Mouse (Mus musculus): ENCODE measurements around the gene Tet3. TPM values are rescaled to one million over a fixed set of nuclear protein-coding genes. Genes with fewer than 3 reads are reported as not detected.

Gene Tet3
- total RNA-seq (2021): 10 to 100 TPM; 63.8 to 74.0 TPM
- long read RNA-seq, experiment 1, partial matches to known transcripts: 0 of 13 reads
- long read RNA-seq, experiment 1, other reads (novel, unspliced or antisense): 13 of 13 reads
- long read RNA-seq, experiment 2, partial matches to known transcripts: 2 of 19 reads
- long read RNA-seq, experiment 2, other reads (novel, unspliced or antisense): 17 of 19 reads

GRCm38 (mm10) chr6:83459034-83459644, at the start of gene Tet3:
Tet3 (minus strand) TSS chr6:83459084.
- no peak for DNase-seq (ENCODE audit: low spot score in 2 of 2)

GRCm38 (mm10) chr6:83507168-83507546, 48.3 kb upstream of the Tet3 start:
- no peak for DNase-seq (ENCODE audit: low spot score in 2 of 2)

- DNase-seq (ENCODE audit: low spot score in 2 of 2): peak; percentile 88 to 96
These were observed 47.6 kb upstream of the Tet3 start, which contains the start of gene Dguok for GRCm38 (mm10) chr6:83506258-83507167. Dguok (minus strand) TSS chr6:83506969.

GRCm38 (mm10) chr6:83505554-83505953, 46.7 kb upstream of the Tet3 start:
- no peak for DNase-seq (ENCODE audit: low spot score in 2 of 2)

GRCm38 (mm10) chr6:83503361-83503760, 44.5 kb upstream of the Tet3 start:
- DNase-seq (ENCODE audit: low spot score in 2 of 2): no peak

- DNase-seq (ENCODE audit: low spot score in 2 of 2): no peak
These were observed 43.8 kb upstream of the Tet3 start for GRCm38 (mm10) chr6:83502656-83503055.

GRCm38 (mm10) chr6:83501524-83502310, 42.8 kb upstream of the Tet3 start:
- DNase-seq (ENCODE audit: low spot score in 2 of 2): no peak

GRCm38 (mm10) chr6:83500462-83500861, 41.6 kb upstream of the Tet3 start:
- no peak for DNase-seq (ENCODE audit: low spot score in 2 of 2)

- no peak for DNase-seq (ENCODE audit: low spot score in 2 of 2)
These were observed 40.2 kb upstream of the Tet3 start for GRCm38 (mm10) chr6:83499078-83499477.

GRCm38 (mm10) chr6:83496753-83497710, 38.1 kb upstream of the Tet3 start:
- no peak for DNase-seq (ENCODE audit: low spot score in 2 of 2)

GRCm38 (mm10) chr6:83496009-83496752, 37.3 kb upstream of the Tet3 start:
- DNase-seq (ENCODE audit: low spot score in 2 of 2): no peak

GRCm38 (mm10) chr6:83490622-83491021, 31.7 kb upstream of the Tet3 start:
- no peak for DNase-seq (ENCODE audit: low spot score in 2 of 2)

- no peak for DNase-seq (ENCODE audit: low spot score in 2 of 2)
These were observed 29.3 kb upstream of the Tet3 start for GRCm38 (mm10) chr6:83488200-83488599.

- no peak for DNase-seq (ENCODE audit: low spot score in 2 of 2)
These were observed 28.4 kb upstream of the Tet3 start for GRCm38 (mm10) chr6:83487298-83487697.

- DNase-seq (ENCODE audit: low spot score in 2 of 2): no peak
These were observed 27.0 kb upstream of the Tet3 start for GRCm38 (mm10) chr6:83485854-83486253.

- DNase-seq (ENCODE audit: low spot score in 2 of 2): no peak
These were observed 24.9 kb upstream of the Tet3 start for GRCm38 (mm10) chr6:83483776-83484175.

- no peak for DNase-seq (ENCODE audit: low spot score in 2 of 2)
These were observed 23.7 kb upstream of the Tet3 start for GRCm38 (mm10) chr6:83482418-83483085.

- no peak for DNase-seq (ENCODE audit: low spot score in 2 of 2)
These were observed 21.3 kb upstream of the Tet3 start for GRCm38 (mm10) chr6:83480019-83480655.
